Mouse (Mus musculus) neural tube, embryonic 10.5 days (tissue): ENCODE measurements around the gene Gstt1.
"Not testable (repeated sequence)": the region's sequence is repeated elsewhere in the genome, so short reads cannot be mapped to it uniquely, and the experiment has no call there.

Experiments
- DNase-seq: peaks from one replicate; pipeline ENCODE4 v3.0.0-alpha.2; 2017; ENCODE audit warnings: low spot score; ENCODE audit errors: extremely low spot score

Gstt1 gene

GRCm38 (mm10) chr10:75798176-75798696 lies at the start of gene Gstt1:
TSS of gene Gstt1 (minus strand) at chr10:75798584.
- peak; percentile 45 for DNase-seq

- no peak for DNase-seq
These were observed 47.0 kb upstream of the Gstt1 start for GRCm38 (mm10) chr10:75845306-75845930.

GRCm38 (mm10) chr10:75844800-75845199 lies 46.4 kb upstream of the Gstt1 start:
- no peak for DNase-seq

GRCm38 (mm10) chr10:75843898-75844297 lies 45.5 kb upstream of the Gstt1 start:
- DNase-seq: not testable (repeated sequence)

GRCm38 (mm10) chr10:75839092-75839491 lies 40.7 kb upstream of the Gstt1 start:
- DNase-seq: no peak

- peak; percentile 96 for DNase-seq
These were observed 38.9 kb upstream of the Gstt1 start, which contains the start of gene Gstt2 for GRCm38 (mm10) chr10:75837248-75837759. TSS of gene Gstt2 (minus strand) at chr10:75837424.

- peak; percentile 17 for DNase-seq
These were observed 37.6 kb upstream of the Gstt1 start for GRCm38 (mm10) chr10:75835761-75836531.

GRCm38 (mm10) chr10:75835307-75835706 lies 36.9 kb upstream of the Gstt1 start:
- DNase-seq: peak; percentile 65

- DNase-seq: no peak
These were observed 36.3 kb upstream of the Gstt1 start for GRCm38 (mm10) chr10:75834721-75835120.

- DNase-seq: peak; percentile 79
These were observed 35.9 kb upstream of the Gstt1 start for GRCm38 (mm10) chr10:75834250-75834649.

- peak; percentile 18 for DNase-seq
These were observed 35.2 kb upstream of the Gstt1 start for GRCm38 (mm10) chr10:75833456-75834080.

- DNase-seq: no peak
These were observed 34.0 kb upstream of the Gstt1 start for GRCm38 (mm10) chr10:75832272-75832895.

GRCm38 (mm10) chr10:75830275-75830670 lies 31.9 kb upstream of the Gstt1 start:
- DNase-seq: no peak

- DNase-seq: no peak
These were observed 31.3 kb upstream of the Gstt1 start for GRCm38 (mm10) chr10:75829529-75830274.

- DNase-seq: no peak
These were observed 30.1 kb upstream of the Gstt1 start for GRCm38 (mm10) chr10:75828500-75828931.

- DNase-seq: no peak
These were observed 29.4 kb upstream of the Gstt1 start for GRCm38 (mm10) chr10:75827668-75828360.

- DNase-seq: no peak
These were observed 26.1 kb upstream of the Gstt1 start for GRCm38 (mm10) chr10:75824530-75824929.

GRCm38 (mm10) chr10:75823782-75824181 lies 25.4 kb upstream of the Gstt1 start:
- no peak for DNase-seq

GRCm38 (mm10) chr10:75822443-75822842 lies 24.1 kb upstream of the Gstt1 start, which contains the start of gene Gstt4:
TSS of gene Gstt4 (minus strand) at chr10:75822543.
- no peak for DNase-seq

GRCm38 (mm10) chr10:75819882-75820281 lies 21.5 kb upstream of the Gstt1 start:
- DNase-seq: no peak
